Mouse (Mus musculus): ENCODE measurements around the gene Atxn2l.
A peak's percentile ranks its signal among the peaks of the same experiment; 100 is the strongest.
"Not testable (repeated sequence)": the region's sequence is repeated elsewhere in the genome, so short reads cannot be mapped to it uniquely, and the experiment has no call there.

The Atxn2l gene

DNA sequence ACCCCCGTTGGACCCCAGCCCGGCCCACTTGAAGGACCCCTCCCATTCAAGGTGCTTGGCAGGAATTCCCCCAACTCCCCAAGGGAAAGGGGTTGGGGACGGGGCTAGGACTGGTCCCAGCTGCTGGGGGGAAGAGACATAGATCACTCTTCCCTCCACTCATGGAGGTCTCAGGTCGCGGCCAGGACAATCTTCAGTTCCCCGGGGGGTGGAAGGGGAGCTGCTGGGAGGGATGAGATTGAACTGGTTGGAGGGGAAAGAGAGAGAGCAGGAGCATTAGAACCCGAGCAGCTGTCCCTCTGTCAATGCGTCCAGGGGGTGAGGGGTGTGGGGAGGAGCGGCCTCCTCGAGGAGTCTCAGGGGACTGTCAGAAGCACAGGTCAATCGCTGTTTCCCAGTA lies 11.3 kb downstream of the Atxn2l start:
- DNase-seq (ENCODE audit: low read depth, low spot score): no peak

DNA sequence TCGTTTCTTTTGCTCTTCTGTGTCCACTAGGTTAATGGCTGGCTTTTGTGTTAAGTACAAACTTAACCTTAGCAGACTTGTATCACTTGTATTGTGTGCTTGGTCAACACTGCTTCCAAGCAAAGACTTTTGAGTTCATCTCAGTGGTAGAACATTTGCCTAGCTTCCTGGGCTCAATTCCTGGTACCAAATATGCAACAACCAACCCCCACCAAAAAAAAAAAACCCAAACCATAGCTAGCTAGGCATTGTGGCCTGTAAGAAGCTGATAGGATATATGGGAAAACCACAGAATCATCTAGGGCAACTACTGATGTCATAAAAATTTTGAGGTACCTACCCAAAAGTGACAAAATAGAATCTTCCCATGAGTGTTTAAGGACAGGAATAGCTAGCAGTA lies 12.2 kb downstream of the Atxn2l start:
- DNase-seq (ENCODE audit: low read depth, low spot score): no peak

- not testable (repeated sequence) for DNase-seq (ENCODE audit: low read depth, low spot score)
These were observed 15.4 kb downstream of the Atxn2l start for GRCm38 (mm10) chr7:126487617-126488385.

- peak; percentile 88 for DNase-seq (ENCODE audit: low read depth, low spot score)
These were observed 16.2 kb downstream of the Atxn2l start, which contains the start of gene Tufm for GRCm38 (mm10) chr7:126487052-126487483. TSS of gene Tufm (plus strand) at chr7:126487361.

GRCm38 (mm10) chr7:126482392-126482871 lies 20.8 kb downstream of the Atxn2l start:
- peak; percentile 62 for DNase-seq (ENCODE audit: low read depth, low spot score)

- no peak for DNase-seq (ENCODE audit: low read depth, low spot score)
These were observed 21.5 kb downstream of the Atxn2l start for GRCm38 (mm10) chr7:126481699-126482098.

- peak; percentile 88 for DNase-seq (ENCODE audit: low read depth, low spot score)
These were observed 28.1 kb downstream of the Atxn2l start, which contains the start of gene Sh2b1 for GRCm38 (mm10) chr7:126474993-126475581. TSS of gene Sh2b1 (minus strand) at chr7:126475424.

DNA sequence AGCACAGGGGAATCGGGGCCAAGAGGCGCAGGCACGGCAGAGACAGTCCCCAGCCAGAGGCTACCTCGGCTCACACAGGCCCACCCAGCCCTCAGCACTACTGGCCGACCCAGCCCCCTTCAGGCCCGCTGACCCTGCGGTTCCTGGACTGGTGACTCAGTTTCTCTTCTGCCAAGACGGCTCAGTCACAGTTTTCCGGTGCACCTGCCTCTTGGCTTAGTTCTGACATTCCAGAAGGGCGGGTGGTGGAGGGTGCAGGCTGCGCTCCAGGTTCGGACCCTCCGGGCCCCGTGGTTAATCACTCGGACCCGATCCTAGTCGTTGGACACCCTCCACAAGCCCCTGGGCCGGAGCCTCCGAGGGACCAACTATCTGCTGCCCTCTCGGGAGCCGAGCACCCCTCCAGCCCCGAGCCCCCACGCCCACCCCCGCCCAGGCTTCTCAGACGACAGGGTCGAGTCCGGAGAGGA lies 28.7 kb downstream of the Atxn2l start:
- DNase-seq (ENCODE audit: low read depth, low spot score): no peak

GRCm38 (mm10) chr7:126473470-126474086 lies 29.7 kb downstream of the Atxn2l start:
- no peak for DNase-seq (ENCODE audit: low read depth, low spot score)

DNA sequence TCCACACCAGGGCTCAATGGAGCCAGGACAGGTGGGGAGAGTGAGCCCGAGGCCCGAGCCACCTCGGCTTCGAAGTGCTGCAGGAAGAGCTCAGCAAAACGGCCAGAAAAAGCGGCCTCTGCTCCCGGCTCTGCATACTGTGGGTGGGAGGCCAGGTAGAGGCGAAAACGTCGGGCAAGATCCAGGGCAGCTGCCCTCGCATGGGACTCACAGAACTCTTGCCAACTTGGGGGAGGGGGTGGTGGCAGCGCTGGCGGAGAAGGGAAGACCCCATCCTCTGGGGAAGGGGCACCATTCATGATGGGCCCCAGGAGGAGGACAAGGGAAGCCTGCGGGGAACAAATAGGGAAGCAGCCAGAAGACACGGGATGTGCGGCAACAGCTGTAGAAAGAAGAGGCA lies 30.5 kb downstream of the Atxn2l start:
- no peak for DNase-seq (ENCODE audit: low read depth, low spot score)

- no peak for DNase-seq (ENCODE audit: low read depth, low spot score)
These were observed 30.9 kb downstream of the Atxn2l start for GRCm38 (mm10) chr7:126472306-126472705.

DNA sequence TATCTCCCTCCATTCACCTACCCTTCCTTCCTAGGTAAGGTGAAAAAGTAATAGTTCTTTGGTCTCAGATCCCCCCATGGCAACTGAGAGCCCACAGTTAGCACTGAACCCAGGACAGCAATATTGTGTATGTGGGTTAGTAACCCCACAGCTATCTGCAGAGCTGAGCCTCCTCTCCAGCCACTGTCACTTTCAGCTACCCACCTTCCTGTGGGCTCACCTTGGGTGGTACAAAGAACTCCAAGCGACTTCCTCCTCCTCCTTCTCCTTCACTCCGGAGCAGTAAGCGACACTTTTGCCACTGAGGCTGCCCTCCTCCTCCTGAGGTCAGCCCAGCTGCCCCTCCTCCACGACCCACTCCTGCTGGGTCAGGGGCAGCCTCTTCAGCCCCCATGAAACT lies 31.4 kb downstream of the Atxn2l start:
- no peak for DNase-seq (ENCODE audit: low read depth, low spot score)

DNA sequence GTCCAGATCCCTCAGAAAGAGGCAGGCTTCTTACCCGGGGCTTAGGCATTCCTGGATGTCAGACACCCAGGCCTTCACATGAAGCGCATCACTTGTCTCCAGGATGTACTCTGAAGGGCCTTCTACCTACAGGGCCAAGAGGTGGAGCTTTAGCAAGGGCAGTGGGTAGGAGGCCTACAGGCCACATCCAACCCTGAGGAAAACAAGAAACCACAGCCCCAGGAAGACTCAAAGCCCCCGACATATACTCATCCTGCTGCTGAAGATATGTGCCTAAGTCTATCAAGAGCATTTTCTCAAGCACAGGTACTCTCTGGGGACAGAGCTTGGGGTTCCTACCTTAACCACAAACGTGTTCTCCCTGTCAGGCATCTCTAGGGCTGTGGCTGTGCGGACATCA lies 31.9 kb downstream of the Atxn2l start:
- no peak for DNase-seq (ENCODE audit: low read depth, low spot score)

- no peak for DNase-seq (ENCODE audit: low read depth, low spot score)
These were observed 33.2 kb downstream of the Atxn2l start for GRCm38 (mm10) chr7:126470077-126470476.

GRCm38 (mm10) chr7:126467834-126468627 lies 35.2 kb downstream of the Atxn2l start:
- no peak for DNase-seq (ENCODE audit: low read depth, low spot score)

DNA sequence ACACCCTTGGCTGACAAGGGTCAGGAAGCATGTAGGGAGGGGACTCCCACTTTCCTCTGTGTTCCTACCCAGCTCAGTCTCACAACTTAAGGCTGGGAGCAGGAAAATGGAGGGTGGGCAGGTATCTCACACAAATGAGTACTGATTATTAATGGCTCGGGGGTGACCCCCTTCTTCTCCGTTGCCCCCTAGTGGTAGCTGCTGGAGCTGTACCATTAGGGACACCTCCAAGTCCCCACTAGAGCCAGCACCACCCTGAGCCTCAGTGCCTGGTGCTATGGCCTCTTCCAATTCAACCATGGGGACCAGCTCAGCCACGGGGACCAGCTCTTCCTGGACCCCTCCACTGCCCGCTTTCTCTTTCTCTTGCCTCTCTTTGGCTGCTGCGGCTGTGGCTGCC lies 36.0 kb downstream of the Atxn2l start:
- no peak for DNase-seq (ENCODE audit: low read depth, low spot score)

- DNase-seq (ENCODE audit: low read depth, low spot score): no peak
These were observed 36.5 kb downstream of the Atxn2l start for GRCm38 (mm10) chr7:126466707-126467106.

DNA sequence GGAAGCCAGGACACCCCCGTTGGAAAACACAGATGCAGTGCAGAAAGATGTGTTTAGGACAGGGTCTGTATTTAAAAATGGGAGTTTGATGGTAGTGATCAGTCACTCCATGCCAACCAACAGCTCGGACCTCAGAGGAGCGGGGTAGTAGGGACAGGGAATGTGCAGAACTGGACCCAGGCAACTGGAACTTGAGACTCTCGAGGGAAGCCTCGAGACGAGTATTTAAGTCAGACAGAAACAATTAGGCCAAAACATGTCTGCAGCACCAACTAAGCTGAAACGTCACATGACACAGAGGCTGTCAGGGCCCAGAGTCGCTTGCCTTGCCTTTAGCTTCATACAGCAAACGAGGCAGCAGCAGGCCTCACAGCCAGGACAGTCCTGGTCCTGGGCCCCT lies 37.1 kb downstream of the Atxn2l start:
- DNase-seq (ENCODE audit: low read depth, low spot score): no peak

GRCm38 (mm10) chr7:126465246-126466030 lies 37.8 kb downstream of the Atxn2l start:
- no peak for DNase-seq (ENCODE audit: low read depth, low spot score)

GRCm38 (mm10) chr7:126464836-126465235 lies 38.4 kb downstream of the Atxn2l start:
- DNase-seq (ENCODE audit: low read depth, low spot score): no peak

DNA sequence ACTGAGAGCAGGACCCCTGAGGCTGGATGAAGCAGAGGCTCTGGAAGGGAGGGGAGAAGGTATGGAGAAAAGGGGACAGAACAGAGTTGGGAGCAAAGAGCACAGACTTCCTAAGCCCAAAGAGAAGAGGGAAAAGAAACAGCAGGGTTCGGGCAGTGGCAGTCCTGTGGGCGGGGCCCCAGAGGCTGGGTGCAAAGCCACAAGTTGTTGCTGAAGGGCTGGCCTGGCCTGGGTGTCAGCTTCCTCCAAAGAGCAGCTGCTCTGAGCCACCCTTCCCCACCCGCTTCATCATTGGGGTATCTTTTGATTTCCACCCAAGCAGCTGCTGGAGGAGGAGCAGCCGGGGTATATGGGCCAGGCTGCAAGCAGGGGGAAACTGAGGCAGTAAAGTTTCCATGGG lies 39.1 kb downstream of the Atxn2l start:
- DNase-seq (ENCODE audit: low read depth, low spot score): no peak

All from embryo, embryonic 11.5 days (tissue).